Mouse (Mus musculus): ENCODE results near the gene Csmd2.
A peak's percentile ranks its signal among the peaks of the same experiment; 100 is the strongest.
"Not testable (repeated sequence)": the region's sequence is repeated elsewhere in the genome, so short reads cannot be mapped to it uniquely, and the experiment has no call there.

Csmd2 gene

GRCm38 (mm10) chr4:128492055-128492454, 504.4 kb downstream of the Csmd2 start:
- no peak for DNase-seq (ENCODE audit: low spot score)

GRCm38 (mm10) chr4:128499980-128500379, 512.3 kb downstream of the Csmd2 start:
- DNase-seq (ENCODE audit: low spot score), result no peak

- DNase-seq (ENCODE audit: low spot score), result no peak
Measured at GRCm38 (mm10) chr4:128506878-128507277, 519.2 kb downstream of the Csmd2 start.

GRCm38 (mm10) chr4:128509885-128510284, 522.2 kb downstream of the Csmd2 start:
- DNase-seq (ENCODE audit: low spot score), result no peak

- no peak for DNase-seq (ENCODE audit: low spot score)
Measured at GRCm38 (mm10) chr4:128514496-128514895, 526.8 kb downstream of the Csmd2 start.

GRCm38 (mm10) chr4:128521276-128521675, 533.6 kb downstream of the Csmd2 start:
- DNase-seq (ENCODE audit: low spot score), result no peak

- no peak for DNase-seq (ENCODE audit: low spot score)
Measured at GRCm38 (mm10) chr4:128543378-128543777, 555.7 kb downstream of the Csmd2 start.

GRCm38 (mm10) chr4:128543956-128544486, 556.4 kb downstream of the Csmd2 start:
- not testable (repeated sequence) for DNase-seq (ENCODE audit: low spot score)

GRCm38 (mm10) chr4:128550756-128551155, 563.1 kb downstream of the Csmd2 start:
- DNase-seq (ENCODE audit: low spot score), result no peak

- no peak for DNase-seq (ENCODE audit: low spot score)
Measured at GRCm38 (mm10) chr4:128554198-128554597, 566.5 kb downstream of the Csmd2 start.

- no peak for DNase-seq (ENCODE audit: low spot score)
Measured at GRCm38 (mm10) chr4:128560327-128560726, 572.7 kb downstream of the Csmd2 start.

GRCm38 (mm10) chr4:128575811-128576210, 588.2 kb downstream of the Csmd2 start:
- peak; percentile 3 for DNase-seq (ENCODE audit: low spot score)

GRCm38 (mm10) chr4:128579182-128579581, 591.5 kb downstream of the Csmd2 start:
- DNase-seq (ENCODE audit: low spot score), result peak; percentile 7

GRCm38 (mm10) chr4:128593286-128593685, 605.6 kb downstream of the Csmd2 start:
- no peak for DNase-seq (ENCODE audit: low spot score)

GRCm38 (mm10) chr4:128594062-128594461, 606.4 kb downstream of the Csmd2 start:
- no peak for DNase-seq (ENCODE audit: low spot score)

GRCm38 (mm10) chr4:128597801-128598560, 610.3 kb downstream of the Csmd2 start:
- no peak for DNase-seq (ENCODE audit: low spot score)

- DNase-seq (ENCODE audit: low spot score), result no peak
Measured at GRCm38 (mm10) chr4:128606586-128606985, 618.9 kb downstream of the Csmd2 start.

- no peak for DNase-seq (ENCODE audit: low spot score)
Measured at GRCm38 (mm10) chr4:128607661-128608060, 620.0 kb downstream of the Csmd2 start.

GRCm38 (mm10) chr4:128609276-128609924, 621.7 kb downstream of the Csmd2 start:
- DNase-seq (ENCODE audit: low spot score), result no peak

- DNase-seq (ENCODE audit: low spot score), result peak; percentile 98
Measured at GRCm38 (mm10) chr4:128609925-128610402, 622.3 kb downstream of the Csmd2 start, which contains the start of gene Zscan20. Gene Zscan20 (minus strand): TSS chr4:128610098.

- no peak for DNase-seq (ENCODE audit: low spot score)
Measured at GRCm38 (mm10) chr4:128610706-128611105, 623.0 kb downstream of the Csmd2 start.

- DNase-seq (ENCODE audit: low spot score), result not testable (repeated sequence)
Measured at GRCm38 (mm10) chr4:128611726-128612125, 624.1 kb downstream of the Csmd2 start.

- DNase-seq (ENCODE audit: low spot score), result peak; percentile 61
Measured at GRCm38 (mm10) chr4:128613326-128613725, 625.7 kb downstream of the Csmd2 start.

All from adipocyte (in vitro differentiated cells).